Comparison of ENCODE assay signal across 19 mouse cellular contexts in genomic region chr12:80322494-80322893, GRCm38 (mm10).
"Had no signal": no experiment of that assay in that cellular context is flagged by ENCODE, and none has a peak within 500 bp of the region (broad histone marks: within the 10 kb centered on the region; RNA-seq: fewer than 3 reads in every experiment).

No protein-coding gene starts in this region.

- ATAC-seq: hindbrain, postnatal 0 days; intestine, embryonic 16.5 days; liver, embryonic 12.5 days had no signal

- H3K36me3 ChIP-seq: hindbrain, embryonic 13.5 days; hindbrain, embryonic 15.5 days; kidney, embryonic 15.5 days; limb, embryonic 13.5 days; limb, embryonic 15.5 days; liver, embryonic 12.5 days had no signal

- H3K9me3 ChIP-seq: hindbrain, embryonic 13.5 days; hindbrain, embryonic 15.5 days; kidney, embryonic 15.5 days; limb, embryonic 13.5 days; limb, embryonic 15.5 days; liver, embryonic 12.5 days had no signal

- H3K4me3 ChIP-seq: heart, adult 2 months; hindbrain, embryonic 13.5 days; hindbrain, embryonic 15.5 days; kidney, embryonic 15.5 days; limb, embryonic 13.5 days; limb, embryonic 15.5 days; liver, embryonic 12.5 days had no signal

- H3K4me1 ChIP-seq: hindbrain, embryonic 13.5 days; hindbrain, embryonic 15.5 days had no signal

- DNase-seq: gastrocnemius, postnatal 14 days; gastrocnemius, postnatal 36 days; heart, adult 2 months; kidney, adult 11 months; kidney, adult 2 months; kidney, adult 9 months; kidney, postnatal 14 days; kidney, postnatal 36 days; layer of hippocampus, adult 9-11 months; layer of hippocampus, postnatal 36 days; left cerebral cortex, postnatal 4 days had no signal

- H3K27me3 ChIP-seq: hindbrain, embryonic 13.5 days; hindbrain, embryonic 15.5 days; kidney, embryonic 15.5 days; limb, embryonic 13.5 days; limb, embryonic 15.5 days; liver, embryonic 12.5 days had no signal
